Mouse (Mus musculus) monocyte, adult 2 months (primary cell): ENCODE results near the gene Ncbp1.

Experiments
- DNase-seq, 2 experiments: peaks; one replicate each; pipeline ENCODE4 v3.0.0; 2022; ENCODE audit warnings: low spot score in 2 of 2, low read depth in 1 of 2

Gene Ncbp1

GRCm38 (mm10) chr4:46138287-46139222 is at the start of gene Ncbp1, which contains the start of gene Tstd2:
TSS of gene Ncbp1 (plus strand) at chr4:46138613.
TSS of gene Tstd2 (minus strand) at chr4:46138694.
- DNase-seq: peak; percentile 57 to 86

GRCm38 (mm10) chr4:46089524-46090125 is 48.8 kb upstream of the Ncbp1 start:
- no peak for DNase-seq

- no peak for DNase-seq
Observed at GRCm38 (mm10) chr4:46092429-46093076, 45.9 kb upstream of the Ncbp1 start.

GRCm38 (mm10) chr4:46094916-46095825 is 43.2 kb upstream of the Ncbp1 start:
- no peak for DNase-seq

GRCm38 (mm10) chr4:46095826-46096159 is 42.6 kb upstream of the Ncbp1 start:
- no peak for DNase-seq

GRCm38 (mm10) chr4:46096546-46096945 is 41.9 kb upstream of the Ncbp1 start:
- DNase-seq: no peak

GRCm38 (mm10) chr4:46097591-46097990 is 40.8 kb upstream of the Ncbp1 start:
- no peak for DNase-seq

- DNase-seq: no peak
Observed at GRCm38 (mm10) chr4:46099132-46099531, 39.3 kb upstream of the Ncbp1 start.

- DNase-seq: no peak
Observed at GRCm38 (mm10) chr4:46100539-46100938, 37.9 kb upstream of the Ncbp1 start.

- DNase-seq: no peak
Observed at GRCm38 (mm10) chr4:46101211-46101711, 37.2 kb upstream of the Ncbp1 start.

GRCm38 (mm10) chr4:46102078-46102769 is 36.2 kb upstream of the Ncbp1 start:
- no peak for DNase-seq

GRCm38 (mm10) chr4:46110084-46110483 is 28.3 kb upstream of the Ncbp1 start:
- no peak for DNase-seq

GRCm38 (mm10) chr4:46111361-46111760 is 27.1 kb upstream of the Ncbp1 start:
- DNase-seq: no peak

- no peak for DNase-seq
Observed at GRCm38 (mm10) chr4:46115308-46115707, 23.1 kb upstream of the Ncbp1 start.

GRCm38 (mm10) chr4:46116544-46117175 is 21.8 kb upstream of the Ncbp1 start:
- DNase-seq: no peak

GRCm38 (mm10) chr4:46117536-46117935 is 20.9 kb upstream of the Ncbp1 start:
- no peak for DNase-seq

GRCm38 (mm10) chr4:46119514-46120094 is 18.8 kb upstream of the Ncbp1 start:
- DNase-seq: no peak

- no peak for DNase-seq
Observed at GRCm38 (mm10) chr4:46120767-46121166, 17.6 kb upstream of the Ncbp1 start.

- DNase-seq: no peak
Observed at GRCm38 (mm10) chr4:46123358-46123757, 15.1 kb upstream of the Ncbp1 start.
